Mouse (Mus musculus) limb, embryonic 10.5 days (tissue): Measurements from ENCODE around the gene Imp3. TPM values are rescaled to one million over a fixed set of nuclear protein-coding genes. Genes with fewer than 3 reads are reported as not detected.

Experiments used
- polyA plus RNA-seq: library from polyadenylated mRNA; unstranded; fragments of >200 nt; fragmentation: Nextera tagmentation; extraction: Ambion mirVana; gene quantifications from 2 replicates; pipeline ENCODE4 v1.2.1, GENCODE M21; 2016

Gene Imp3
- polyA plus RNA-seq, 1 experiment from 2014 or later: 70.5 TPM

Other genes with a start within 250 kb of the Imp3 start
- 0.85 and 1.8 TPM in 2 replicates for gene Lingo1, start 141.0 kb upstream of the Imp3 start, polyA plus RNA-seq
- 0.35 TPM in 1 of 2 replicates, not detected in the other for gene Odf3l1, start 72.8 kb upstream of the Imp3 start, polyA plus RNA-seq
- 2.1 and 5.0 TPM in 2 replicates for gene Cspg4, start 72.4 kb upstream of the Imp3 start, polyA plus RNA-seq
- 9.3 and 11.6 TPM in 2 replicates for gene Snx33, start 9.1 kb upstream of the Imp3 start, polyA plus RNA-seq
- 27.0 and 31.6 TPM in 2 replicates for gene Snupn, start 13.4 kb downstream of the Imp3 start, polyA plus RNA-seq
- 24.6 and 27.6 TPM in 2 replicates for gene Ptpn9, start 57.4 kb downstream of the Imp3 start, polyA plus RNA-seq
- gene Sin3a, start 134.6 kb downstream of the Imp3 start, polyA plus RNA-seq: 60.5 and 62.5 TPM in 2 replicates
- gene Man2c1, start 193.2 kb downstream of the Imp3 start, polyA plus RNA-seq: 62.2 and 72.1 TPM in 2 replicates
- gene Neil1, start 210.8 kb downstream of the Imp3 start, polyA plus RNA-seq: 6.1 and 6.9 TPM in 2 replicates
- 106 and 107 TPM in 2 replicates for gene Commd4, start 220.9 kb downstream of the Imp3 start, polyA plus RNA-seq